Mouse (Mus musculus): Measurements from ENCODE around the gene Aebp2.

DNA sequence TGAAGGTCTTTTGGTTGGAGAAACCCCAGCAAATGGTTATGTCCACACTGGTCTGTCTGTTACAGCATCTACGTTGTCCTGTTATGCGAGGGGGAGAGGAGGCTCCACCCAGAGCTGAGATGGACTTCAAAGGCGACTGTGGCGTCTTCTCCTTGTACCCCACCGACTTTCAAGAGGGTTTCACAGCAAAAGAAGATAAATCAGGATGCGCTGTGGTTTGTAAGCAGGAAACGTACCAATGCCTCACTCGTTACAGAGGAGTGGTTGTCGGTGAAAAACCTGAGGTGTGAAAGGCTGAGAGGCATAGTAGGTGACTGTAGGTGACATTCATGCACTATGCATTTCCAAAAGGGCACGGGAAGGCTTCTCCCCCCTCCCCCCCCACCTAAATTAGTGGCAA, 99.6 kb downstream of the Aebp2 start:
- no peak for TF ChIP-seq EP300 (optimal IDR thresholded peaks at IDR 0.05)
- no peak for TF ChIP-seq CTCF (IDR thresholded peaks at IDR 0.05; ENCODE audit: low read depth)

All from stomach, postnatal 0 days (tissue).